Mouse (Mus musculus) retina, postnatal 7 days (tissue): ENCODE measurements around the gene Gna14.

Experiments used
- DNase-seq: peaks from one replicate; pipeline ENCODE4 v3.0.0-alpha.2; 2012; ENCODE audit warnings: low read depth, low spot score

Gene Gna14

DNA sequence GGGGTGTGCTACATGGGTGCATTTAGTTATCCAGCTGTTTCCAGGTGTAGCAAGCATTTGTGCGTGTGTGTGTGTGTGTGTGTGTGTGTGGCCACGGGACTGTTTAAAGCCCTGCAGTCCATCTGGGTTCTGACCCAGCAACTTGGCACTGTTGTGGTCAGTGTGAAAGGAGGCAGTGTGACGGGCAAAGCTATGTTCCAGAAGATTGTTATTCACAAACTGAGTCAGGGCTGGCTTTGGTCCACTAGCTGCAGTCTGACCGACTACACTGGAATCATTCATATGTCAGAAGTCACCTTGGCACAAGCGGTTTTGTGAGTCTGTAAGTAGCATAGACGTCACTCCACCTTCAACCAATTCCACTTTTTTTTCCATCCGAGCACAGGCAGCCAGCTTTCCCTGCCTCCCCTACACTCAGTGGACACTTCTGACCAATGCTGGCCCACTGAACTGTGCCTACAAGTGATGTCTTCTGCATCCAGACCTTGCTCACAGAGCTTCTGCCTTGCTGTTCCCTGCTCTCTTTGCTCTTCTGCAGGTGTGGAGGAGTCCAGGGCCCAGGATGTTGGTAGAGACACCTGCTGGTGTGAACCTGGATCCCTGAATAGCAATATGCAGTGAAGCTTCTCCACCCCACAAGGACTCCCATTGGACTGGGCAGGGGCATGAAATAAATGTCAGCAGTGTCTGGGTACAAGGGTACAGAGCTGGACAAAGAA is 157.9 kb downstream of the Gna14 start:
- no peak for DNase-seq

DNA sequence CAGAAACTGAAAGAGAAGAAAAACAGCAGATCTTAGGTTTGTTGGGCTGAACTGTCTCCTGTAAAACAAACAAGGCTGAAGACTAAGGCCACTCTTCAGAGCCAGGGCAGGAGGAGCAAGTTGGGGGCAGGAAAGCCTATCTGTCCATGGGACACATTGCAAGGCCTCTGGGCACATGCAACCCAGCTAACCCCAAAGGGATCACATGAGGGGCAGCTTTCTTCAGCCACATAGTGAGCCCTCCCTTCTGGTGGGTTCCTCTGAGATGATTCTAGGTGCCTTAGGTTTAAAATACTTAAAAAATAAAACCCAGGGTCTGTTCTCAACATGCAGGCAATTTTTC is 158.4 kb downstream of the Gna14 start:
- DNase-seq: no peak

DNA sequence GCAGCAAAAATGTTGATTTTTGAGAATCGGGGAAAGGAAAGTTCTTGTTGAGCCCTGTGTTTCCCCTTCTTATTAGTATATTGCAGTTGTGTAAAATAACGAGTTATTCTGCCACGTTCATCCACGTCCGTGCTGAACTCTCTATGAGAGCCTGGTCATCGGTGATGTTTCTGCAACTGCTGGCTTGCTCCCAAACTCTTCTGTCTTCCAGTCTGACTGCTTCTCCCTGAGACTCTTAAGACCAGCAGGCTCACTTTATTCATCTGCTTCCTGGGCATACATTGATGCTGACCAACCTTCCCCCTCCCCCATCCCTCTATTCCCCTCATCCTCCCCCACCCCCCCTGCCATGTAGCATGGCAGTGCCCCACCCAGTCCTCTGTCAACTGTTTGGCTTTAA is 161.7 kb downstream of the Gna14 start:
- DNase-seq: no peak

DNA sequence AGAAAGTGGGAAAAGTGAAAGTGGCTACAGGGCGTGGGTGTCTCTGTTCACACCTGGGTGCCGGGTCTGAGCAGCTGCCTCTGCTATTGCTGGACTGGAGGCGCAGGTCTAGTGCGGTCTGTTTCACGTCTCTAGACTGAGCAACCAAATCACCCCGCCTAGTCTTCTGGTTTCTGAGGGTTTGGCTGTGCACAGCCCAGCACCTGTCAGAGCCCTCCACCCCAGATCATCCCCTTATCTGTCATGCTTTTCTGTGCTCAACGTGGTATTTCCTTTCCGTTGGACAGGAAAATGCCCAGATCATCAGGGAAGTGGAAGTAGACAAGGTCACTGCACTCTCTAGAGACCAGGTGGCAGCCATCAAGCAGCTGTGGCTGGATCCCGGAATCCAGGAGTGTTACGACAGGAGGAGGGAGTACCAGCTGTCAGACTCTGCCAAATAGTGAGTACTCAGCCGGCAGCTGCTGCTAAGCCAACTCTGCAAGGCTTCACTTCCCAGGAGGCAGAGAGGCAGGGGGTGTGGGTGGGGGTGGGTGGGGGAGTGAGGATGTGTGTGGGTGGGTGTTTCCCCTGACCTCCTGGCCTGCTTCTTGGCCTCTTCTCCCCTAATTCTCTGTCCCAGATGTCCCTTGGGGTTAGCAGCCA is 163.2 kb downstream of the Gna14 start:
- peak; percentile 9 for DNase-seq

DNA sequence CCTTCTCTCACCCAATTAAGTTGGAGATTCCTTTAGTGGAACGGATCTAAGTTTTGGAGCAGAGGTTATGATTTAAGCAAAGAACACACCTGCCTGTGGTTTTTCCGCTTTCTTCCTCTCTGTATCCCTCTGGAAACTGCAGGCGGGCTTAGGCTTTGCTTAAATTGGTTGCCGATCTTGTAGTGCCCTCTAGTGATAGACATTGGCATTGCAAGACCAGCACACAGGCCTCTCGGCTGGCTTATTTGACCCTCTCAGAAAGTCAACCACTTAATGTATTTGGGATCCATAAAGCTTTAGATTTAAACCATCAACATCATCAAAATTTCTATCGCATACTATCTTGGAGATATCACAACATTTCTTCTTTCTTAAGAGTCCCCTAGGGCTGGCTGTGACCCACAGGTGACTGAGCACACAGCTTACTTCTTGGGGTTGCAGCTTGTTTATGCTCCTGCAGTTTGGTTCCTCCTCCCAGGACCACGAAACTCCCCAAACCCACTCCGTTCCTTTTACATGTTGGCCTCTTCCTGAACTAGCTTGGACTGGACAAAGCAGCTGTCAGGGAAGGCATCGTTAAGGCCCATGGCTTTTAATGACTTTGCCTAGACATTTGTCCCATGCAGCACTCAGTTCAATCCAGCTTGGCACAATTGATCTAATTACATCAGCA is 163.9 kb downstream of the Gna14 start:
- peak; percentile 70 for DNase-seq

DNA sequence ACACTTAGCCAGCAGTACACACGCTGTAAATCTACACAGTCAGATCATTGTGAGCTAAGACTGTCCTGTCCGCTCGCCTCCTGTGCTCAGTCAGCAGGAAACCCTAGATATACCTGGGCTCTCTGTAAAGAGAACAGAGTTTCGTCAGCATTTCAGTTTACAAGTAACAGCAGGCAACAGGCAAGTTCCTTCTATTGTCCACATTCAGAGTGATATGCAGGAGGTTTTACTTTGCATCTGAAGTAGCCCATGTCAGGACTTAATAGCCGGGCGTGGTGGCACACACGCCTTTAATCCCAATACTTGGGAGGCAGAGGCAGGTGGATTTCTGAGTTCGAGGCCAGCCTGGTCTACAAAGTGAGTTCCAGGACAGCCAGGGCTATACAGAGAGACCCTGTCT is 166.5 kb downstream of the Gna14 start:
- no peak for DNase-seq

DNA sequence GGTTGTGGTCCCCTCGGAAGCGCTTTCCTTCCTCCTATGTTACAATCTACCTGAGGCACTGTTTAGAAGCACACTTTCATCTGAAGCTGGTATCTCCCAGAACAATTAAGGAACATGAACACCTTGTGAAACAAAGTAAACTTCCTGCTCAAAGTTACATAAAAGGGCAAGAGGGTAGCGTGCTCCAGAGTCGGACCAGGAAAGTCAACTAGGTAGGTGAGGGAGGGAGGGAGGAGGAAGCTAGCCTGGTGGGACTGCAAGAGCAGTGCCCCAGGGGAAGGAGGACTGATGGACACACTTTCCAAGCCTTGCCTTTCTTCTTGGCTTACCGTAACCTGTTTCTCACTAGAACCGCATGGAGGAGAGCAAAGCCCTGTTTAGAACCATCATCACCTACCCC is 172.1 kb downstream of the Gna14 start:
- DNase-seq: no peak

DNA sequence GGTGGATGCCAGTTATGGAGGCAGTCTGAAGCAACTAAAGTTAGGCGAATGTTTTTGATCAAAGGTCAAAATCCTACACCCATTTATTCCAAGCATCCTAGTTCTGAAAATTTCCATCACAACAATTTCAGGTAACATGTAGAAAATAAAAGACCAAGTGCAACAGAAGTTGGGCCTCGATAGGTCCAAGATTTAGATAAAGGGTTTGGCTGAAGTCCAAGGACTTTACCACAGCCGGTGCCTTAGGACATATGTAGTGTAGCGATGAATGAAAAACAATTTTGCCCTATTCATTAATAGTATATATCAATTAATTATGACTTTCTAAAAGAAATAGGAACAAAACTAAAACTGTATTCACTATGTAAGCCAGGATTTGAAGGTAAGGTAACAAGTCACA is 187.6 kb downstream of the Gna14 start:
- DNase-seq: no peak

DNA sequence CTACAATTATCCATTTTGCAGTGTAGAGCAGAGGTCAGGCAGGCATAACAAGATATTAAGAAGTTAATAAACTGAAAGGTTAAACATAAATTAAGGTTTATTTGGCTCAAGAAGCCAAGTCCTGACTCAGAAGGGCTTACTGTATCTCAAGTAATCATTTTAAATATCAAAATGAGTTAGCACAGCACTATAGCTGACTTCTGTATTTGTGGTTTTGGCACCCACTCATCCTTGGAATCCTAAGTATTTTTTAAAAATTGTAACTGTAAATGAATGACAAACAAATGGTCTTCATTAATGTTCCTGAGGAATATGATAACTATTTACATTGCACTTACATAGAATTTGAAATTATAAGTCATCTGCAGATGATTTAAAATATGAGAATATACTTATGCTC is 189.4 kb downstream of the Gna14 start:
- DNase-seq: no peak

DNA sequence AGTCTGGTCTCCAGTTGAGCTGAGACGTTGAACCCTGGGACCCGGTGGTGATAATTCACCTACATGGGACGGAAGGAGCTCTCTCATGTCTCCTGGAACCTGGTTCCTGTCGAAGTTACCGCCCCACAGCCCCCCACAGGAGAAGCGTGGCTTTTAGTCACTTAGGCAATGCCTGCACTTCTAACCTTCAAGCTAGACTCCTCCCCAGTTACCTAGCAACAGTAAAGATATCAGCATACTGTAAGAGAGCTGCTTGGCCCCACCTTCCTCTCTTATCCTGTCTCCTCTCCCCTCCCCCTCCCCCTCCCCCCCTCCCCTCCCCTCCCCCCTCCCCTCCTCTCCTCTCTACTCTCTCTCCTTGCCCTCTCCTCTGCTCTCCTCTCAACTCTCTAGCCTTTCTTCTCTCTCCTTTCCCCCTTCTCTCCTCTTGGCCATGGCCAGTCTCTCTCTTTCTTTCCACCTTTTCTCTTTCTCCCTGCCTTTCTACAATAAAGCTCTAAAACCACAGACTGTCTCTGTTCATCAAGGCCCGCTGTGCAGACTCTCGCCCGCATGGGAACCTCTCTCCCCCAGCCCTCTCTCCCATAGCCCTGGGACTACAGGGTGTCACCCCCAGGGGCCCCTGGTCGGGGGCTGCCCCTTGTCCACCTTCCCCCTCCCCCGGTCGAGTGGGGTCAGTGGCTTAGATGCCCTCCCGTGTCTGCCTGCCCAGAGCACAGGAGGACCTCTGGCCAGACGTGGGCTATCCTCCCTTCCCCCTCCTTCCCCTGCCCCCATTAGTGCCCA is 190.2 kb downstream of the Gna14 start:
- no peak for DNase-seq
